Mouse (Mus musculus) midbrain, embryonic 16.5 days (tissue): ENCODE measurements around the gene Tbata. TPM values are rescaled to one million over a fixed set of nuclear protein-coding genes. Genes with fewer than 3 reads are reported as not detected.

ENCODE experiments used
- ATAC-seq: fragments of 200-750 bp; cut with Nextera tagmentation; 2 replicates; pipeline ENCODE4 v1.8.0; 2017; ENCODE audit warnings: moderate TSS enrichment
- H3K27ac ChIP-seq: fragments of 300-500 bp; sonication (generic); 2 replicates; pipeline ENCODE4 v1.5.1; 2014; ENCODE audit warnings: mild to moderate bottlenecking, low read length, mixed read lengths
- H3K27me3 ChIP-seq: fragments of 300-500 bp; sonication (generic); 2 replicates; pipeline ENCODE4 v1.6.1; 2014; ENCODE audit warnings: low read depth, low read length, mixed read lengths; ENCODE audit not compliant: control insufficient read depth, insufficient read depth
- H3K36me3 ChIP-seq: fragments of 300-500 bp; sonication (generic); 2 replicates; pipeline ENCODE4 v1.6.1; 2014; ENCODE audit warnings: mild to moderate bottlenecking, low read length, moderate library complexity, mixed read lengths; ENCODE audit not compliant: control insufficient read depth, insufficient read depth
- H3K4me1 ChIP-seq: fragments of 300-500 bp; sonication (generic); 2 replicates; pipeline ENCODE4 v1.6.1; 2014; ENCODE audit warnings: mild to moderate bottlenecking, low read length, mixed read lengths; ENCODE audit not compliant: control insufficient read depth, insufficient read depth
- H3K4me2 ChIP-seq: fragments of 300-500 bp; sonication (generic); 2 replicates; pipeline ENCODE4 v1.6.1; 2014; ENCODE audit warnings: mild to moderate bottlenecking, low read length, mixed read lengths
- H3K4me3 ChIP-seq: fragments of 300-500 bp; sonication (generic); 2 replicates; pipeline ENCODE4 v1.5.1; 2014; ENCODE audit warnings: low read depth, mild to moderate bottlenecking, low read length, moderate library complexity, mixed read lengths
- H3K9ac ChIP-seq: fragments of 300-500 bp; sonication (generic); 2 replicates; pipeline ENCODE4 v1.6.1; 2014; ENCODE audit warnings: low read depth, low read length, mixed read lengths
- H3K9me3 ChIP-seq: fragments of 300-500 bp; sonication (generic); replicated peaks from 2 replicates; pipeline ENCODE4 v1.6.1; 2014; ENCODE audit warnings: mild to moderate bottlenecking, low read length, mixed read lengths; ENCODE audit not compliant: control insufficient read depth, poor library complexity, severe bottlenecking
- WGBS: fragments of 180-500 bp; shearing (Covaris S2); extraction: QIAGEN DNeasy Blood & Tissue Kit; methylation state at CpG from one replicate; pipeline ENCODE4 v1.1.7; 2014; 5-methylcytosine and 5-hydroxymethylcytosine counted together
- polyA plus RNA-seq: library from polyadenylated mRNA; unstranded; fragments of >200 nt; fragmentation: Nextera tagmentation; extraction: Ambion mirVana; gene quantifications from 2 replicates; pipeline ENCODE4 v1.2.1, GENCODE M21; 2015

Tbata gene
- polyA plus RNA-seq, result 0.16 TPM in 1 of 2 replicates, not detected in the other

- Histone ChIP-seq H3K36me3 (no peaks in the 10 kb centered on the region), H3K4me3 (no peak within 1 kb of the TSS), H3K27me3 (no peaks in the 10 kb centered on the region), H3K4me2 (no peak within 1 kb of the TSS), H3K9ac (no peak within 1 kb of the TSS), H3K9me3 (no peaks in the 10 kb centered on the region), H3K4me1 (no peaks in the 10 kb centered on the region), H3K27ac (no peak within 1 kb of the TSS)
- WGBS, result 72% methylated on average over 3 of the region's 3 CpGs
- ATAC-seq, result no peak
These were observed at the start of gene Tbata for GRCm38 (mm10) chr10:61171654-61172053. Gene Tbata (plus strand): TSS chr10:61171954.

GRCm38 (mm10) chr10:61123276-61123913 lies 48.4 kb upstream of the Tbata start:
- no peaks in the 10 kb centered on the region for H3K27me3 ChIP-seq
- H3K4me1 ChIP-seq, result no peaks in the 10 kb centered on the region
- no peaks in the 10 kb centered on the region for H3K9me3 ChIP-seq
- H3K9ac ChIP-seq, result no peak overlapping the region
- no peak overlapping the region for H3K4me2 ChIP-seq
- ATAC-seq, result no peak
- H3K4me3 ChIP-seq, result no peak overlapping the region
- peaks cover 15% of the 10 kb centered on the region for H3K36me3 ChIP-seq
- WGBS, result 93% methylated on average over 3 of the region's 3 CpGs
- no peak overlapping the region for H3K27ac ChIP-seq

DNA sequence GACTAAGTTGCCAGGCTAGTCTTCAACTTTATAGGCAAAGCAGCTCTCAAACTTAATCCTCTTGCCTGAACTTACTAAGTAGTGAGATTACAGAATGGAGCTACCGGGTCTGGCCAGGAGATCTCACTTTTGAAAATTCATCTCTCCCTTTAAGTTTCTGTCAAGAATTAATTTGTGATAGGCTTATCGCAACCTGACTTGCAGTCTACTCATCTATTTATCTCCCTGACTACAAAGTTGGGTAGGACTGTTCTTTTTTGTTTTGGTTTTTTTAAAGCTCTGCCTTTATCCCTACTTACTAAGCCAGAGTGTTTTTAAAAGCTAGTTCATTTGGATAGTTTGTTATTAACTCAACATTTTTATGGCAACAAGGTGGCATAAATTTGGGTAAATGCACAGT lies 47.3 kb upstream of the Tbata start:
- Histone ChIP-seq H3K27ac (no peak overlapping the region), H3K36me3 (peaks cover 15% of the 10 kb centered on the region), H3K9ac (no peak overlapping the region), H3K4me3 (no peak overlapping the region), H3K9me3 (no peaks in the 10 kb centered on the region), H3K4me1 (no peaks in the 10 kb centered on the region), H3K4me2 (no peak overlapping the region), H3K27me3 (no peaks in the 10 kb centered on the region)
- ATAC-seq, result no peak
- WGBS, result 92% methylated on average over 2 of the region's 2 CpGs

GRCm38 (mm10) chr10:61128701-61129365 lies 42.9 kb upstream of the Tbata start:
- H3K4me2 ChIP-seq, result no peak overlapping the region
- no peak overlapping the region for H3K27ac ChIP-seq
- no peaks in the 10 kb centered on the region for H3K27me3 ChIP-seq
- H3K9ac ChIP-seq, result no peak overlapping the region
- no peak for ATAC-seq
- no peaks in the 10 kb centered on the region for H3K4me1 ChIP-seq
- H3K36me3 ChIP-seq, result peaks cover 5% of the 10 kb centered on the region
- 89% methylated on average over 1 of the region's 1 CpGs for WGBS
- no peak overlapping the region for H3K4me3 ChIP-seq
- H3K9me3 ChIP-seq, result no peaks in the 10 kb centered on the region

DNA sequence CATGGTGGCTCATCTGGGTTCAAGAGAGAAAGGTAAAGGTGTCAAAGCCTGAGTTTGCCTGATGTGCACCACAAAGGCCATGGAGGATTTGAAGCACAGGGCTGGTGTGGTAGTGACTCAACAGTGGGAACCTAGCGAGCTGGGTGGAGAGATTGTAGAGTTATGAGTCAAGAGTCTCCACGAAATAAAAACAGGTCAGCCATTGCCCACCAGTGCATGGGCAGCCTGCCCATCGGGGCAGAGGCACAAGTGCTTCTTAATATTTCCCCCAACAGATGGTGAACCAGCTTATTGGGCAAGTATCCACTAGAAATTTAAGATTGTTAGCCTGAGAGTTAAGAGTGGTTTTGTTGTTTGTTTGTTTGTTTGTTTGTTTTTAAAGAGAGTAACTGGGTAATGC lies 40.8 kb upstream of the Tbata start:
- Histone ChIP-seq H3K4me3 (no peak overlapping the region), H3K4me1 (no peaks in the 10 kb centered on the region), H3K36me3 (peaks cover 5% of the 10 kb centered on the region), H3K27ac (no peak overlapping the region), H3K9ac (no peak overlapping the region), H3K27me3 (no peaks in the 10 kb centered on the region), H3K4me2 (no peak overlapping the region), H3K9me3 (no peaks in the 10 kb centered on the region)
- ATAC-seq, result no peak
- WGBS, result 88% methylated on average over 3 of the region's 3 CpGs

DNA sequence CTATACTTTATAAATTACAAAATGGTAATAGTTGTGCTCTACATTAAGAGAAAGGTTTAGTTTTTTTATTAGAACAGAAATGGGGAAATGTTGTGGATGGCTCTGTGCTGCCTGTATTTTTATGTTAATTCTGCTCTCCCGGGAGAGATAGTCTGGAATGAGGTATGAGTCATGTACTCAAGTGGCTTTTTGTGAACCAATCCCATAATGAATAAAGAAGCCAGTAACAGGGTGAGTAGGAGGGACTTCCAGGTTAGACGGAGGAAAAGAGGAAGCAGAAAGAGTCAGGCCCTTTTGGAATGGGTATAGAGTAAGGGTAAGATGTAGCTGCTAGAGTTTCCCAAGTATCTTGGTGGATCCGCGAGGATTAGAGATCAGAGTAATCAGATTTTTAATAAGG lies 37.7 kb upstream of the Tbata start:
- Histone ChIP-seq H3K27ac (no peak overlapping the region), H3K4me1 (no peaks in the 10 kb centered on the region), H3K9me3 (no peaks in the 10 kb centered on the region), H3K4me3 (no peak overlapping the region), H3K9ac (no peak overlapping the region), H3K36me3 (0 out of 2 replicates have a peak, but pooled peaks cover 2% of the 10 kb centered on the region), H3K4me2 (no peak overlapping the region), H3K27me3 (no peaks in the 10 kb centered on the region)
- WGBS, result 67% methylated on average over 4 of the region's 4 CpGs
- ATAC-seq, result no peak

DNA sequence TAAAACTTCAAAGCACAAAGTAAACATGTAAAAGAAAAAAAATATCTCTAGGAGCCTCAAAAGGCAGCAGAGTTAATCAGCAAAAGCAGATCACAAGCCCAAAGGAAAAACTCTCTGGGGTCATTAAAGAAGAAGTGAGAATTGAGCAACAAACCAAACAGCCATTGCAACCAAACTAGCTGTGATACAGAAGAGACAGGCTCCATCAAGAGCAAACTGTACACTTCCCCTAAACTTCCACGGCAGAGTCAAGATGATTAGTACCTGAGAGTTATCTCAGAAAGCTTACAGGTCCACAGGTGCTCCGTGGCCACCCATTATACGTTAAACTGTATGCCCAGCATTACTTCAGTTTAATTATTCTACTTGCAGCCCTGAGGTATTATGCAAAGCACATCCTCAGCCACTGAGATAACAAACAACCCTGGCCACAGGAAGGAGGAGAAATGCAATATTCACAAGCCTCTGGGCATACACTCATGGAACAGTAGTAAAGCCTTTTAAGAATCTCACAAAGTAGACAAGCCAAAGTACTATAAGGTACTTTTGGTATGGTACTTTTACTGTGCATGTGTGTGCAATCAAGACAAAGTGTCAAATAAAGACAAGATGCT lies 36.4 kb upstream of the Tbata start:
- Histone ChIP-seq H3K4me1 (no peaks in the 10 kb centered on the region), H3K4me2 (no peak overlapping the region), H3K27ac (no peak overlapping the region), H3K36me3 (0 out of 2 replicates have a peak, but pooled peaks cover 2% of the 10 kb centered on the region), H3K4me3 (no peak overlapping the region), H3K27me3 (no peaks in the 10 kb centered on the region), H3K9me3 (no peaks in the 10 kb centered on the region), H3K9ac (no peak overlapping the region)
- ATAC-seq, result no peak
- 64% methylated on average over 3 of the region's 3 CpGs for WGBS

DNA sequence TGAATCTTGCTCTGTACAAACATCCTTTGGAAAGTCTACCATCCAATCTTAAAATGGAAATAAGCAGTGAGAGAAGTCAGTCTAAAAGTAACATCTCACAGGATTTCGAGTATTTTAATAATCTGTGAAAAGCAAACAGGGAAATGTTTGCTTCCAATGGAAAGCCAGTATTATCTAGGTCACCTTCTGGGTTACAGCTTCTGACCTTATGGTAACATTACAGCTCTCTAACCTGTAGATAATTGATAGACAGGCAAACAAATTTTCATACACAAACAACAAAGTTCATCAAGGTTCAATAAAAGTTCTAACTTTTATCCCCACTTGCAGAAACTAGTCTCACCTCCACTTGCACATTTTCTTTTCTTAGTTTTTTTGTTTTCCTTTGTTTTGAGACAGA lies 34.2 kb upstream of the Tbata start:
- H3K9me3 ChIP-seq, result no peaks in the 10 kb centered on the region
- no peak overlapping the region for H3K9ac ChIP-seq
- H3K4me3 ChIP-seq, result no peak overlapping the region
- no peak overlapping the region for H3K4me2 ChIP-seq
- no peak overlapping the region for H3K27ac ChIP-seq
- H3K36me3 ChIP-seq, result 0 out of 2 replicates have a peak, but pooled peaks cover 2% of the 10 kb centered on the region
- no peaks in the 10 kb centered on the region for H3K27me3 ChIP-seq
- no peaks in the 10 kb centered on the region for H3K4me1 ChIP-seq
- ATAC-seq, result no peak
- 81% methylated on average over 1 of the region's 1 CpGs for WGBS

DNA sequence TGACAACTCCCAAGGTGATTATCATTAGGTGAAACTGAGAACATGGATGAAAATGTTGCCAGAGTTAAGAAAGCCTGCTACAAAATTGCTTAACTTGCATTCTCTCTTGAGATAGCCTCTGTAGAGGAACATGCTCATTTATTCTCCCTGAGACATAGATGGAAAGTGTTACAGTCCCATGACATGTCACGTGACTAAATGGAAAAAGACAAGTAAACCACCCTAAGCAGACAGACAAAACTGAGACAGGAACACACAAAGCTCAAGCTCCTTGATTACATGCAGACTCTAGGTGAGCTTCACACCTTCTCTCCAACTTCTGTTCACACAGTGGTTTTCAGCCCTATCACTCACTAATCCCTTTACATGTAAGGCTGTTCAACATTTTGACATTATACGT lies 28.4 kb upstream of the Tbata start:
- WGBS, result 91% methylated on average over 2 of the region's 2 CpGs
- no peaks in the 10 kb centered on the region for H3K9me3 ChIP-seq
- H3K4me3 ChIP-seq, result no peak overlapping the region
- H3K27me3 ChIP-seq, result no peaks in the 10 kb centered on the region
- H3K36me3 ChIP-seq, result no peaks in the 10 kb centered on the region
- H3K9ac ChIP-seq, result no peak overlapping the region
- H3K4me2 ChIP-seq, result no peak overlapping the region
- peaks cover 4% of the 10 kb centered on the region for H3K4me1 ChIP-seq
- ATAC-seq, result no peak
- H3K27ac ChIP-seq, result no peak overlapping the region
